Mouse (Mus musculus) megakaryocyte, embryonic 14.5 days (primary cell): ENCODE measurements around the gene Rsph9.

ENCODE experiments used
- FLI1 ChIP-seq: IDR thresholded peaks from 2 replicates; pipeline ENCODE4 v1.6.1; 2012; ENCODE audit warnings: low read length, inconsistent platforms, mixed read lengths
- GATA1 ChIP-seq: IDR thresholded peaks from 3 replicates; pipeline ENCODE4 v1.6.1; 2012; ENCODE audit warnings: mixed read lengths, low read length, inconsistent platforms, borderline replicate concordance

DNA sequence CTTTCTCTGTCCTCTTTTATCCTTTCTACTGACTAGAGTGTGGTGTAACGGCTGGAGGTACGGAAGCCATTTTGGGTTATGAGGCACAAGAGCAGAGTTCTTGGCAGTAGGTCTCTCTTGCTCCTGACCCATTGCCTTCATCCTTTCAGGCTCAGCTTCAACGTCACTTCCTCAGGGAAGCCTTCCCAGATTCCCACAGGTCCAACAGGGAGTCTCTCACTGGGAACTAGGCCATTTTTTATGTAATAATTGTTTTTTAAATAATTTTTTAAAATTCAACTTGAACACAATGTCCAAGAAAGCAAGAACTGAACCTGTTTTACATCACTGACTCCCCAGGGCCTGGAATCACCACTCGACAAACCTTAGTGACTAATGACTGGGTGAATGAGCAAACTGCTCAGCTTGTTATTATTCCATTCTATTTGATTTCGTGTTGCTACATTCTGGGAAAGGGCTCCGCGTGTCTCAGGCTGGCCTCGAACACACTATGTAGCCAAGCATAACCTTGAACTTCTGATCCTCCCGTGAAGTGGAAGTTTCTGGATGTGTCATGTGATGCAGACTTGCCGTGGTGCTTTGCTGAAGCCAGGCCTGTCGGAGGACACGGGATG lies 66.0 kb downstream of the Rsph9 start:
- TF ChIP-seq GATA1 (no peak), FLI1 (no peak)
